9 mouse cellular contexts compared by ENCODE assay signal in genomic region chr16:31526711-31527344, GRCm38 (mm10).
A peak's percentile ranks its signal among the peaks of the same experiment; 100 is the strongest.
DNase-seq lines count a peak whose midpoint lies in the region; ATAC-seq and TF ChIP-seq lines count a peak whose summit lies in the region.
"Had no signal": no experiment of that assay in that cellular context is flagged by ENCODE, and none has a peak within 500 bp of the region (broad histone marks: within the 10 kb centered on the region; RNA-seq: fewer than 3 reads in every experiment).

No protein-coding gene starts in this region.

- no peak overlapping the region for H3K9ac ChIP-seq in liver, adult 2 months (ENCODE audit: low read depth, low read length)
- H3K9ac ChIP-seq in liver, embryonic 12.5 days: no peak overlapping the region

- H3K4me1 ChIP-seq in liver, adult 2 months (ENCODE audit: control insufficient read depth, insufficient read depth, low read length): peaks cover 3% of the 10 kb centered on the region; the same call in 1 of the 2 replicates
- peaks cover 5% of the 10 kb centered on the region; the same call in 1 of the 2 replicates for H3K4me1 ChIP-seq in liver, embryonic 12.5 days
- no peaks in the 10 kb centered on the region for H3K4me1 ChIP-seq in heart, embryonic 10.5 days

- no peaks in the 10 kb centered on the region for H3K79me2 ChIP-seq in liver, adult 2 months (ENCODE audit: control insufficient read depth, insufficient read depth, low read length)

- no peak overlapping the region for H3K27ac ChIP-seq in liver, adult 2 months (replicated peaks; ENCODE audit: insufficient read depth, low read depth, low read length)
- no peak overlapping the region for H3K27ac ChIP-seq in liver, embryonic 12.5 days
- no peak overlapping the region for H3K27ac ChIP-seq in heart, embryonic 10.5 days

- DNase-seq in cerebellum, adult 11 months: peak; percentile 58
- DNase-seq in liver, adult 2 months (ENCODE audit: extremely low read depth, low read depth, low spot score): peak; percentile 63
- peak; percentile 65 for DNase-seq in brain, adult 2 months (ENCODE audit: low read depth, low spot score)
- peak; percentile 62 to 75 for DNase-seq in gastrocnemius, adult 8-10 months (ENCODE audit: low spot score in 2 of 2)
- DNase-seq in spleen, postnatal 4 days (ENCODE audit: low spot score in 2 of 2): no peak
- no peak for DNase-seq in heart, embryonic 10.5 days (ENCODE audit: low spot score)
- DNase-seq: embryo, embryonic 11 days had no signal

- no peaks in the 10 kb centered on the region for H3K36me3 ChIP-seq in liver, adult 2 months (ENCODE audit: control insufficient read depth, insufficient read depth, low read length)
- H3K36me3 ChIP-seq in liver, embryonic 12.5 days: no peaks in the 10 kb centered on the region
- H3K36me3 ChIP-seq in heart, embryonic 10.5 days: no peaks in the 10 kb centered on the region

- no peak for ATAC-seq in cerebellum, adult (ENCODE audit: insufficient number of reproducible peaks, low FRiP score, low TSS enrichment)
- ATAC-seq in liver, embryonic 12.5 days: no peak

- no peaks in the 10 kb centered on the region for H3K9me3 ChIP-seq in liver, embryonic 12.5 days (replicated peaks)
- H3K9me3 ChIP-seq in heart, embryonic 10.5 days: no peaks in the 10 kb centered on the region

- H3K4me2 ChIP-seq in liver, embryonic 12.5 days: no peak overlapping the region

- no peak overlapping the region for H3K4me3 ChIP-seq in liver, adult 2 months (ENCODE audit: insufficient read depth, low read depth, low read length)
- no peak overlapping the region for H3K4me3 ChIP-seq in liver, embryonic 12.5 days
- no peak overlapping the region for H3K4me3 ChIP-seq in heart, embryonic 10.5 days

- no peaks in the 10 kb centered on the region for H3K27me3 ChIP-seq in liver, adult 2 months (ENCODE audit: control insufficient read depth, insufficient read depth, low read length)
- H3K27me3 ChIP-seq in liver, embryonic 12.5 days (replicated peaks): peaks cover 55% of the 10 kb centered on the region
- H3K27me3 ChIP-seq in heart, embryonic 10.5 days (ENCODE audit: insufficient read depth, poor library complexity, severe bottlenecking): no peaks in the 10 kb centered on the region

- no peak for TF ChIP-seq CTCF in liver, adult 2 months (IDR thresholded peaks at IDR 0.05; ENCODE audit: low read depth, low read length)

- WGBS in liver, adult 2 months: 49% methylated on average over 10 of the region's 10 CpGs
- 54% methylated on average over 10 of the region's 10 CpGs for WGBS in liver, embryonic 12.5 days (ENCODE audit: insufficient replicate concordance)
- 74% methylated on average over 10 of the region's 10 CpGs for WGBS in heart, embryonic 10.5 days

- TF ChIP-seq POLR2A in liver, adult 2 months (IDR thresholded peaks at IDR 0.05; ENCODE audit: extremely low read depth, insufficient read depth, low read length): no peak

Comparison
In these comparisons a context has a peak if more than half of its experiments do, and no peak if none do; other contexts are left out.
1. DNase-seq: peak in cerebellum, adult 11 months (single experiment), liver, adult 2 months (single experiment), brain, adult 2 months (single experiment) and gastrocnemius, adult 8-10 months (2 of 2); none in spleen, postnatal 4 days (0 of 2) and heart, embryonic 10.5 days (single experiment).